Mouse (Mus musculus) heart, embryonic 16.5 days (tissue): ENCODE measurements at regions not wholly inside any gene's neighbourhood (a gene's known extent, or its start where the extent isn't known, plus 50 kb on each side); places are given as distances from the start of the nearest gene placed in this dataset.
A peak's percentile ranks its signal among the peaks of the same experiment; 100 is the strongest.

Experiments used
- ATAC-seq: fragments of 200-750 bp; cut with Nextera tagmentation; replicated peaks from 2 replicates; pipeline ENCODE4 v1.8.0; 2017; ENCODE audit warnings: moderate number of reproducible peaks; ENCODE audit not compliant: insufficient read depth, low FRiP score; ENCODE audit errors: extremely low read depth
- H3K27ac ChIP-seq: fragments of 300-500 bp; sonication (generic); 2 replicates; pipeline ENCODE4 v1.5.1; 2014; ENCODE audit warnings: mild to moderate bottlenecking, low read length, control low read depth, moderate library complexity
- H3K27me3 ChIP-seq: fragments of 300-500 bp; sonication (generic); 2 replicates; pipeline ENCODE4 v1.6.1; 2014; ENCODE audit warnings: low read length, mixed read lengths; ENCODE audit not compliant: control insufficient read depth, insufficient read depth
- H3K36me3 ChIP-seq: fragments of 300-500 bp; sonication (generic); 2 replicates; pipeline ENCODE4 v1.6.1; 2014; ENCODE audit not compliant: control insufficient read depth, insufficient read depth
- H3K4me1 ChIP-seq: fragments of 300-500 bp; sonication (generic); 2 replicates; pipeline ENCODE4 v1.6.1; 2014; ENCODE audit warnings: low read length, mixed read lengths; ENCODE audit not compliant: control insufficient read depth, insufficient read depth
- H3K4me2 ChIP-seq: fragments of 300-500 bp; sonication (generic); 2 replicates; pipeline ENCODE4 v1.6.1; 2014; ENCODE audit warnings: low read depth, mild to moderate bottlenecking, control low read depth, low read length
- H3K4me3 ChIP-seq: fragments of 300-500 bp; sonication (generic); 2 replicates; pipeline ENCODE4 v1.5.1; 2014; ENCODE audit warnings: mild to moderate bottlenecking, control low read depth, low read length
- H3K9ac ChIP-seq: fragments of 300-500 bp; sonication (generic); 2 replicates; pipeline ENCODE4 v1.6.1; 2014; ENCODE audit warnings: low read length, control low read depth
- H3K9me3 ChIP-seq: fragments of 300-500 bp; sonication (generic); replicated peaks from 2 replicates; pipeline ENCODE4 v1.6.1; 2016; ENCODE audit warnings: low read length; ENCODE audit not compliant: control insufficient read depth
- WGBS: fragments of 180-500 bp; shearing (Covaris S2); extraction: QIAGEN DNeasy Blood & Tissue Kit; methylation state at CpG from one replicate; pipeline ENCODE4 v1.1.7; 2014; 5-methylcytosine and 5-hydroxymethylcytosine counted together

DNA sequence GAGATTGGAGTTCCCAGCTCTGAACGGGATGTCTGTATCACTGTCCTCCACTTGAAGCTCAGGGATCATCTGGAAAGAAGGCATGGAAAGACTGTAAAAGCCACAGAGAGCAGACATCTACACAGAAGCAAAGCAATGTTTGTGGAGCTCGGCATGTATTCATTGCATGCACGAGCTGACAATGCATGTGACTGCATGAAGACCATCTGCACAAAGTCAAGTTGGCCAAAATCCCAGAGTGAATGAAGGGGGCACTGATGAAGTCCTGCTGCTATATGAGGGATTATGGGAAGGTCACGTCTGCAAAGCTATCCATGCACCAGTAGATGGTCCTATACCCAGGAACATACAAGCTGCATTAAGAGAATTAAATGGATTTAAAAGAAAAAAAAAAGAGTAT lies 317.6 kb upstream of the Sox9 start:
- H3K9me3 ChIP-seq, result no peaks in the 10 kb centered on the region
- no peak overlapping the region for H3K4me2 ChIP-seq
- H3K36me3 ChIP-seq, result no peaks in the 10 kb centered on the region
- no peaks in the 10 kb centered on the region for H3K27me3 ChIP-seq
- no peaks in the 10 kb centered on the region for H3K4me1 ChIP-seq
- WGBS, result 66% methylated on average over 4 of the region's 4 CpGs
- no peak overlapping the region for H3K9ac ChIP-seq
- H3K4me3 ChIP-seq, result no peak overlapping the region
- no peak for ATAC-seq
- no peak overlapping the region for H3K27ac ChIP-seq

DNA sequence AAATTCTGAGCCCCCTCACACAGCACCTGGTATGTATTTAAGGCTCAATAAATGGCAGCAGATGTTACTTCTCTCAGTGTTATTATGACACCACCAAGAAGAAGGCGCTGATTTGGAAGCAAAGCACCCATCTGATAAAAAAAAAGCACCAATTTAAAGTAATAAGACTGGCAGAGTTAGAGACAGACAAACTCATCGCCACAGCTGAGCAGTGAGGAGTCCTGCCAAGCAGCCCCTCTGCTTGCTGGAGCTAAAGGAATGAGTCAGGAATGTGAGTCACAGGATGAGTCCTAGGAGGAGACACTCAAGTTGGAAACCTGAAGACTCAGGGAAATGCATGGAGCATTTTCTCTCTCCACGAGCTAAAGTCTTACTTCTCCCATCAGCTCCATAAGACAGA lies 311.7 kb upstream of the Sox9 start:
- 56% methylated on average over 3 of the region's 3 CpGs for WGBS
- Histone ChIP-seq H3K27me3 (no peaks in the 10 kb centered on the region), H3K4me3 (no peak overlapping the region), H3K36me3 (no peaks in the 10 kb centered on the region), H3K4me2 (no peak overlapping the region), H3K9ac (no peak overlapping the region), H3K9me3 (no peaks in the 10 kb centered on the region), H3K27ac (no peak overlapping the region), H3K4me1 (no peaks in the 10 kb centered on the region)
- no peak for ATAC-seq

DNA sequence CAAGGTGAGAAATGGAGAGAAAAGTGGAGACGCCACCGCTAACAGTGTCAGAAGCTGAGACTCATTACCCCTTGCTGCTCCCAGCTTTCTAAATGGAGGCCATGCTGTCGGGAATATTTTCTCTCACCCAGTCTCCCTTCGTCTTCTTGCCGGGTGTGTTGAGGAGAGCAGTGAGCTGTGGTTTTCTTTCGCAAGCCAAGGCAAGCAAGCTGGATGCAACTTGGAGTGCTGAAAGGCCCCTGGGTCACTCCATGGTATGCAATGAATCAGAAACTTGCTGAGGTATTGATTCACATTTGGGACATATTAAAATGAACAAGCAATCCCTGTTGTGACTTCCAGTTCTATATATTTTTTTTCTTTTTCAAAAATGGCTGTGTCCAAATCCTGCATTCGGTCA lies 308.8 kb upstream of the Sox9 start:
- Histone ChIP-seq H3K36me3 (no peaks in the 10 kb centered on the region), H3K4me2 (no peak overlapping the region), H3K27me3 (no peaks in the 10 kb centered on the region), H3K9me3 (no peaks in the 10 kb centered on the region), H3K27ac (no peak overlapping the region), H3K4me1 (no peaks in the 10 kb centered on the region), H3K4me3 (no peak overlapping the region), H3K9ac (no peak overlapping the region)
- no peak for ATAC-seq
- WGBS, result 75% methylated on average over 7 of the region's 7 CpGs

DNA sequence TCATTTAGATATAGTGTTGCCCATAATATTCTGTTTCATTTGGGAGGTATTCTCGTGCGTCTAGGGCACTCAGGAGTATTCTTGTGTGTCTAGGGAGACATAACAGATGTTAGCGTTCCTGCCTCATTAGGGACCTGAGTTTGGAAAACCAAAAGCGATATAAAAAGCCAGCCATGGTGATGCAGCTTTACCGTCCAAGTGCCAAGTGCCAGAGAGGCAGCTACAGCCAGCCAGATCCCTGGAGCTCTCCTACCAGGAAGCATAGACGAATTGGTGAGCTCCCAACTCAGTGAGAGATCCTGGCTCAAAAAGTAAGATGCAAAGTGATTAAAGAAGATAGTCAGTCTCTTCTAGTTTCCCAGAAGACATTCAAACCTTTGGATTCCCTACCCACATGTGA lies 308.3 kb upstream of the Sox9 start:
- no peak overlapping the region for H3K9ac ChIP-seq
- no peak overlapping the region for H3K27ac ChIP-seq
- no peak overlapping the region for H3K4me2 ChIP-seq
- no peaks in the 10 kb centered on the region for H3K9me3 ChIP-seq
- H3K4me3 ChIP-seq, result no peak overlapping the region
- 78% methylated on average over 6 of the region's 6 CpGs for whole genome bisulfite sequencing
- H3K36me3 ChIP-seq, result no peaks in the 10 kb centered on the region
- no peaks in the 10 kb centered on the region for H3K4me1 ChIP-seq
- ATAC-seq, result no peak
- H3K27me3 ChIP-seq, result no peaks in the 10 kb centered on the region

DNA sequence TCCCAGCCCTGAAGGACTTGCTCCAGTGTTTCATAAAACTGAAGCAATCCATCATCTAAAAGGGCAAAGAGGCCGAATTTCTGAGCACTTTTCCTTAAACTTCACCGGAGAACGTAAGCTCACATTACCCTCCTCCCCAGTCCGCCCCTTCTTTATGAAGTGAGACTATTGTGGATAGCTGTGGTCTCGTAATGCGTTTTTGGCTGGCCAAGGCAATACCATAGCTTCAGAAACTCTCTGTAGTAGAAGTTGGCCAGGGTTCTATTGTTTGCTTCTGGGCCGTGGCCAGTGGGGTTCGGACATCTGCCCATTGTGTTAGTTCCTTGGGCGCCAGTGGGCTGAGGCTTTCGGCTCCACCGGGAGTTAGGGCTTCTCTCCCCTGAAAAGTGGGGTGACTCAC lies 301.7 kb upstream of the Sox9 start:
- peak overlapping the region; percentile 15; the same call in 1 of the 2 replicates for H3K4me2 ChIP-seq
- WGBS, result 77% methylated on average over 11 of the region's 11 CpGs
- ATAC-seq, result no peak
- H3K4me1 ChIP-seq, result no peaks in the 10 kb centered on the region
- H3K36me3 ChIP-seq, result no peaks in the 10 kb centered on the region
- H3K9me3 ChIP-seq, result no peaks in the 10 kb centered on the region
- no peak overlapping the region for H3K9ac ChIP-seq
- no peaks in the 10 kb centered on the region for H3K27me3 ChIP-seq
- H3K27ac ChIP-seq, result no peak overlapping the region
- H3K4me3 ChIP-seq, result no peak overlapping the region

DNA sequence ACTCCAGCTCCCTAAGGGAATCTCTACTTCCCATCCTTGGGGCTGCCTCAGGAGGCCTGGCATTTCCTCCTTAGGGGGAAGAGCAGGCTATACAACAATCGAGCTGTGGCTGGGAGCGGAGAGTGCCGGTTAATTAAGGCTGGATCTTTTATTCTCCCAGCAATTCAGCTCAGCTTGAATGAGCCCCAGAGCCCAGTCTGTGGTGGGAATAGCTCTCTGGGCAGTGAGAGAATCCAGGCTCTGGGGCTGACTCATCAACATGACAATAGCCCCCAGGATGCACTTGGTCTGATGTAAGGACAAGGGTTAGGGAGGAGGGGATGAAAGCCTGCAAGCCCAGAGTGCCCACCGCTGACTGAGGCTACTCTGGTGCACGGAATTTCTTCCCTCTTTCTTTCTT lies 280.2 kb upstream of the Sox9 start:
- no peak overlapping the region for H3K27ac ChIP-seq
- no peak overlapping the region for H3K9ac ChIP-seq
- no peaks in the 10 kb centered on the region for H3K9me3 ChIP-seq
- no peaks in the 10 kb centered on the region for H3K36me3 ChIP-seq
- H3K4me2 ChIP-seq, result no peak overlapping the region
- H3K4me3 ChIP-seq, result no peak overlapping the region
- no peak for ATAC-seq
- H3K27me3 ChIP-seq, result no peaks in the 10 kb centered on the region
- WGBS, result 15% methylated on average over 5 of the region's 5 CpGs
- no peaks in the 10 kb centered on the region for H3K4me1 ChIP-seq

DNA sequence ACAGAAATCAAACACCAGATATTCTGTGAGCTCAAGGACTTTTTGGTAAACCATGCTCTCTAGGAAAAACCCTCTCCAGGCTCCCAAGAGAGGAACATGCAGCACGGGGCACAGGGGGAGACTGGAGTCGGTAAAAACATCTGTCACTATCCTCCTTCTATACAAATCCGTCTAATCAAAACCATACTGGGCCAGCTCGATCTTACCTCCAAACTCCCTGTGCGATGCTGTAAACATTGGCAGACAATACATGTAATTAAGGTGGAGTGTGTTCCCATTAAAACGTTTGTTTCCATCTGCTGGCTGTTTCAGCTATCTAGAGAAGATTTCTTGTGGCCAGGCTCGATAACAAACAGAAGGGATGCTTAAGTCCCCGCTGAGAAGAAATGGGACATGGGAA lies 262.9 kb upstream of the Sox9 start:
- Histone ChIP-seq H3K9ac (no peak overlapping the region), H3K36me3 (no peaks in the 10 kb centered on the region), H3K4me1 (no peaks in the 10 kb centered on the region), H3K4me3 (no peak overlapping the region), H3K9me3 (no peaks in the 10 kb centered on the region), H3K27me3 (no peaks in the 10 kb centered on the region), H3K27ac (no peak overlapping the region), H3K4me2 (no peak overlapping the region)
- 75% methylated on average over 8 of the region's 8 CpGs for WGBS
- no peak for ATAC-seq

DNA sequence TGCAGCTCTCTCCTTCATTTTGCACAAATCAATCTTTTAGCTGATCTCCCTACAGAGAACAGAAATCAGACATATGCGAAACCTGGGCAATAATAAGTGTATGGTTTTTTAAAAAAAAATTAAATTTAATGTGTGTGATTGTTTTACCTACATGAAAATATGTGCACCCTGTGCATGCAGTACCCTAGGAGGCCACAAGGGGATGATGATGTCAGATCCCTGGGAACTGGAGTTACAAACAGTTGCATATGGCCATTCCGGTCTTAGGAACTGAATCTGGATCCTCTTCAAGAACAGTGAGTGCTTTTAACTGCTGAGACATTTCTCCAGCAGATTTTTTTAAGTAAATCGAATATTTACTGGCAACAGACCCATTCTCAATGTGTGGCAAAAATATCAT lies 257.0 kb upstream of the Sox9 start:
- no peak for ATAC-seq
- no peak overlapping the region for H3K27ac ChIP-seq
- H3K4me2 ChIP-seq, result no peak overlapping the region
- H3K9ac ChIP-seq, result no peak overlapping the region
- H3K4me3 ChIP-seq, result no peak overlapping the region
- H3K4me1 ChIP-seq, result no peaks in the 10 kb centered on the region
- H3K36me3 ChIP-seq, result no peaks in the 10 kb centered on the region
- H3K27me3 ChIP-seq, result no peaks in the 10 kb centered on the region
- H3K9me3 ChIP-seq, result no peaks in the 10 kb centered on the region
- 85% methylated on average over 3 of the region's 3 CpGs for WGBS

DNA sequence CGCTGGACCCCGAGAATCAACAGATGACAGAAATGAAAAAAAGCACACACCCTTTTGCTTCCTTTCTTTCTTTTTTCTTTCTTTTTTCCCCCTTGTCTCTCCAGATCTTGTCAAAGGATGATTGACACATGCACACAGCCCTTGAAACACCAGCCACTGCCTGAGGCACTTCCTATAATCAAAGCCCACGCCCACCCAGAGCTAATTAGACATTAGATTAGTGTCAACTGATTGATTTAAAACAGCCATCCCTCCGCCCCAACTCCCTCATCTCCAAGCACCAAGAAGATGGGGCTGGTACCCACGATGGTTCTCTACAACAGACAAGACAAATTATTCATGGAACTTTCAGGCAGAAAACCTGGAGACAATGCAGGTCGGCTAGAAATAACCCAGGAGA lies 239.5 kb upstream of the Sox9 start:
- H3K27me3 ChIP-seq, result no peaks in the 10 kb centered on the region
- WGBS, result 53% methylated on average over 6 of the region's 6 CpGs
- H3K9ac ChIP-seq, result no peak overlapping the region
- no peak for ATAC-seq
- no peak overlapping the region for H3K4me2 ChIP-seq
- no peak overlapping the region for H3K4me3 ChIP-seq
- H3K36me3 ChIP-seq, result no peaks in the 10 kb centered on the region
- H3K27ac ChIP-seq, result no peak overlapping the region
- no peaks in the 10 kb centered on the region for H3K9me3 ChIP-seq
- no peaks in the 10 kb centered on the region for H3K4me1 ChIP-seq

DNA sequence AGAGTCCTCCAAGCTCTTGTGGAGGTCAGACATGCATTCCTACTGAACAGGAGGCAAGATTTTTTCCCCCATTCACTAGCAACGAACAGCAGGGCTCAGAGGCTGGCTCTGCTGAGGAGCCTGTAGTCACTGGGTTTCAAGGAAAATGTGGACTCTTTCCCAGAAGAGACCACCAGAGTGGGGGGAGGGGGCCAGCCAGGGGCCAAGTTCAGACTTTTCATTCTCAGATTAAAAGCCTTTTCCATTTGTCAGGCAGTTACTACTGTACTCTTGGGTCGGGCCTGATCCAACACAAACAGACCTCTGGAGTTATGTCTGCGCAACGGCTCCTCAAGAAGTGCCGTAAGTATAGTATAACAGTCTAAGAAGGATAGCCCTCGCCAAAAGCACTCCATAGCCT lies 238.6 kb upstream of the Sox9 start:
- H3K27me3 ChIP-seq, result no peaks in the 10 kb centered on the region

More for the DNA sequence above, 238.6 kb upstream of the Sox9 start:
- 65% methylated on average over 6 of the region's 6 CpGs for WGBS
- H3K9me3 ChIP-seq, result no peaks in the 10 kb centered on the region
- no peak overlapping the region for H3K4me2 ChIP-seq
- no peak overlapping the region for H3K27ac ChIP-seq
- H3K4me3 ChIP-seq, result no peak overlapping the region
- no peaks in the 10 kb centered on the region for H3K36me3 ChIP-seq
- 0 out of 2 replicates have a peak, but pooled peaks have one; percentile 18 for ATAC-seq
- H3K4me1 ChIP-seq, result no peaks in the 10 kb centered on the region
- H3K9ac ChIP-seq, result no peak overlapping the region
